Mouse (Mus musculus): Measurements from ENCODE around the gene 1700029H14Rik. TPM values are rescaled to one million over a fixed set of nuclear protein-coding genes. Genes with fewer than 3 reads are reported as not detected.
A peak's percentile ranks its signal among the peaks of the same experiment; 100 is the strongest.

Gene 1700029H14Rik
- not detected in 2 replicates for polyA plus RNA-seq (2015; fragmentation: Nextera tagmentation; extraction: Ambion mirVana)

GRCm38 (mm10) chr8:13562118-13562517, at the start of gene 1700029H14Rik:
1700029H14Rik (minus strand) TSS chr8:13562461.
- ATAC-seq (ENCODE audit: low FRiP score, low TSS enrichment) = peak; percentile 69
- H3K27me3 ChIP-seq (ENCODE audit: insufficient read depth, low read length) = no peaks in the 10 kb centered on the region

GRCm38 (mm10) chr8:13611702-13612101, 49.4 kb upstream of the 1700029H14Rik start:
- 89% methylated on average over 12 of the region's 12 CpGs for WGBS
- Histone ChIP-seq H3K4me3 (ENCODE audit: low read length) (no peak overlapping the region), H3K4me2 (replicated peaks; ENCODE audit: low read depth, low read length) (no peak overlapping the region), H3K4me1 (ENCODE audit: insufficient read depth, low read length) (peaks cover 3% of the 10 kb centered on the region; the same call in 1 of the 2 replicates), H3K27me3 (ENCODE audit: insufficient read depth, low read length) (no peaks in the 10 kb centered on the region), H3K27ac (ENCODE audit: low read length) (no peak overlapping the region), H3K9ac (replicated peaks; ENCODE audit: low read length) (no peak overlapping the region), H3K36me3 (ENCODE audit: insufficient read depth, low read length) (peaks cover 8% of the 10 kb centered on the region; the same call in 1 of the 2 replicates), H3K9me3 (ENCODE audit: low read length) (no peaks in the 10 kb centered on the region)
- no peak for ATAC-seq (ENCODE audit: low FRiP score, low TSS enrichment)

More at GRCm38 (mm10) chr8:13562118-13562517, at the start of gene 1700029H14Rik:
- no peak within 1 kb of the TSS for H3K4me2 ChIP-seq (replicated peaks; ENCODE audit: low read depth, low read length)
- no peak within 1 kb of the TSS for H3K4me3 ChIP-seq (ENCODE audit: low read length)
- WGBS = 22% methylated on average over 13 of the region's 13 CpGs
- no peak within 1 kb of the TSS for H3K27ac ChIP-seq (ENCODE audit: low read length)
- peaks cover 3% of the 10 kb centered on the region; the same call in 1 of the 2 replicates for H3K4me1 ChIP-seq (ENCODE audit: insufficient read depth, low read length)
- H3K9me3 ChIP-seq (ENCODE audit: low read length) = no peaks in the 10 kb centered on the region
- H3K9ac ChIP-seq (replicated peaks; ENCODE audit: low read length) = no peak within 1 kb of the TSS
- H3K36me3 ChIP-seq (ENCODE audit: insufficient read depth, low read length) = no peaks in the 10 kb centered on the region

GRCm38 (mm10) chr8:13609971-13610370, 47.7 kb upstream of the 1700029H14Rik start:
- peaks cover 3% of the 10 kb centered on the region; the same call in 1 of the 2 replicates for H3K4me1 ChIP-seq (ENCODE audit: insufficient read depth, low read length)
- H3K4me2 ChIP-seq (replicated peaks; ENCODE audit: low read depth, low read length) = no peak overlapping the region
- peaks cover 8% of the 10 kb centered on the region; the same call in 1 of the 2 replicates for H3K36me3 ChIP-seq (ENCODE audit: insufficient read depth, low read length)
- ATAC-seq (ENCODE audit: low FRiP score, low TSS enrichment) = no peak
- 72% methylated on average over 5 of the region's 5 CpGs for WGBS
- no peak overlapping the region for H3K27ac ChIP-seq (ENCODE audit: low read length)
- no peak overlapping the region for H3K9ac ChIP-seq (replicated peaks; ENCODE audit: low read length)
- no peak overlapping the region for H3K4me3 ChIP-seq (ENCODE audit: low read length)
- no peaks in the 10 kb centered on the region for H3K9me3 ChIP-seq (ENCODE audit: low read length)
- no peaks in the 10 kb centered on the region for H3K27me3 ChIP-seq (ENCODE audit: insufficient read depth, low read length)

- no peaks in the 10 kb centered on the region for H3K4me1 ChIP-seq (ENCODE audit: insufficient read depth, low read length)
- no peak overlapping the region for H3K4me3 ChIP-seq (ENCODE audit: low read length)
- no peak overlapping the region for H3K4me2 ChIP-seq (replicated peaks; ENCODE audit: low read depth, low read length)
- H3K9ac ChIP-seq (replicated peaks; ENCODE audit: low read length) = no peak overlapping the region
- peaks cover 8% of the 10 kb centered on the region; the same call in 1 of the 2 replicates for H3K36me3 ChIP-seq (ENCODE audit: insufficient read depth, low read length)
- H3K27me3 ChIP-seq (ENCODE audit: insufficient read depth, low read length) = no peaks in the 10 kb centered on the region
- no peaks in the 10 kb centered on the region for H3K9me3 ChIP-seq (ENCODE audit: low read length)
- H3K27ac ChIP-seq (ENCODE audit: low read length) = no peak overlapping the region
- 89% methylated on average over 6 of the region's 6 CpGs for WGBS
- ATAC-seq (ENCODE audit: low FRiP score, low TSS enrichment) = no peak
Observed at GRCm38 (mm10) chr8:13608946-13609345, 46.7 kb upstream of the 1700029H14Rik start.

- H3K4me3 ChIP-seq (ENCODE audit: low read length) = no peak overlapping the region
- no peak overlapping the region for H3K27ac ChIP-seq (ENCODE audit: low read length)
- H3K4me1 ChIP-seq (ENCODE audit: insufficient read depth, low read length) = no peaks in the 10 kb centered on the region
- no peaks in the 10 kb centered on the region for H3K9me3 ChIP-seq (ENCODE audit: low read length)
- no peak for ATAC-seq (ENCODE audit: low FRiP score, low TSS enrichment)
- WGBS = 77% methylated on average over 7 of the region's 7 CpGs
- H3K36me3 ChIP-seq (ENCODE audit: insufficient read depth, low read length) = peaks cover 4% of the 10 kb centered on the region; the same call in 1 of the 2 replicates
- H3K9ac ChIP-seq (replicated peaks; ENCODE audit: low read length) = no peak overlapping the region
- H3K4me2 ChIP-seq (replicated peaks; ENCODE audit: low read depth, low read length) = no peak overlapping the region
- H3K27me3 ChIP-seq (ENCODE audit: insufficient read depth, low read length) = no peaks in the 10 kb centered on the region
Observed at GRCm38 (mm10) chr8:13605920-13606480, 43.7 kb upstream of the 1700029H14Rik start.

GRCm38 (mm10) chr8:13602621-13603020, 40.4 kb upstream of the 1700029H14Rik start:
- Histone ChIP-seq H3K27ac (ENCODE audit: low read length) (no peak overlapping the region), H3K9ac (replicated peaks; ENCODE audit: low read length) (no peak overlapping the region), H3K4me1 (ENCODE audit: insufficient read depth, low read length) (peaks cover 8% of the 10 kb centered on the region; the same call in 1 of the 2 replicates), H3K36me3 (ENCODE audit: insufficient read depth, low read length) (peaks cover 7% of the 10 kb centered on the region; the same call in 1 of the 2 replicates), H3K9me3 (ENCODE audit: low read length) (no peaks in the 10 kb centered on the region), H3K27me3 (ENCODE audit: insufficient read depth, low read length) (no peaks in the 10 kb centered on the region), H3K4me3 (ENCODE audit: low read length) (no peak overlapping the region), H3K4me2 (replicated peaks; ENCODE audit: low read depth, low read length) (no peak overlapping the region)
- 63% methylated on average over 8 of the region's 8 CpGs for WGBS
- ATAC-seq (ENCODE audit: low FRiP score, low TSS enrichment) = no peak

GRCm38 (mm10) chr8:13601166-13601565, 38.9 kb upstream of the 1700029H14Rik start:
- Histone ChIP-seq H3K27me3 (ENCODE audit: insufficient read depth, low read length) (no peaks in the 10 kb centered on the region), H3K4me2 (replicated peaks; ENCODE audit: low read depth, low read length) (no peak overlapping the region), H3K9me3 (ENCODE audit: low read length) (no peaks in the 10 kb centered on the region), H3K36me3 (ENCODE audit: insufficient read depth, low read length) (peaks cover 13% of the 10 kb centered on the region), H3K4me1 (ENCODE audit: insufficient read depth, low read length) (peaks cover 8% of the 10 kb centered on the region; the same call in 1 of the 2 replicates), H3K27ac (ENCODE audit: low read length) (no peak overlapping the region), H3K9ac (replicated peaks; ENCODE audit: low read length) (no peak overlapping the region), H3K4me3 (ENCODE audit: low read length) (no peak overlapping the region)
- 66% methylated on average over 11 of the region's 11 CpGs for WGBS
- no peak for ATAC-seq (ENCODE audit: low FRiP score, low TSS enrichment)

- no peaks in the 10 kb centered on the region for H3K27me3 ChIP-seq (ENCODE audit: insufficient read depth, low read length)
- H3K4me2 ChIP-seq (replicated peaks; ENCODE audit: low read depth, low read length) = no peak overlapping the region
- peaks cover 8% of the 10 kb centered on the region; the same call in 1 of the 2 replicates for H3K4me1 ChIP-seq (ENCODE audit: insufficient read depth, low read length)
- no peak overlapping the region for H3K4me3 ChIP-seq (ENCODE audit: low read length)
- peak overlapping the region; percentile 41; the same call in 1 of the 2 replicates for H3K27ac ChIP-seq (ENCODE audit: low read length)
- H3K36me3 ChIP-seq (ENCODE audit: insufficient read depth, low read length) = peaks cover 14% of the 10 kb centered on the region
- WGBS = 85% methylated on average over 10 of the region's 10 CpGs
- no peak overlapping the region for H3K9ac ChIP-seq (replicated peaks; ENCODE audit: low read length)
- no peaks in the 10 kb centered on the region for H3K9me3 ChIP-seq (ENCODE audit: low read length)
- no peak for ATAC-seq (ENCODE audit: low FRiP score, low TSS enrichment)
Observed at GRCm38 (mm10) chr8:13600716-13601115, 38.5 kb upstream of the 1700029H14Rik start.

- H3K27ac ChIP-seq (ENCODE audit: low read length) = peak overlapping the region; percentile 41; the same call in 1 of the 2 replicates
- ATAC-seq (ENCODE audit: low FRiP score, low TSS enrichment) = peak; percentile 61; the same call in 1 of the 2 replicates
Observed at GRCm38 (mm10) chr8:13600204-13600603, 37.9 kb upstream of the 1700029H14Rik start.

GRCm38 (mm10) chr8:13597777-13598176, 35.5 kb upstream of the 1700029H14Rik start:
- WGBS = 92% methylated on average over 6 of the region's 6 CpGs
- Histone ChIP-seq H3K9me3 (ENCODE audit: low read length) (no peaks in the 10 kb centered on the region), H3K27ac (ENCODE audit: low read length) (no peak overlapping the region), H3K4me2 (replicated peaks; ENCODE audit: low read depth, low read length) (no peak overlapping the region), H3K27me3 (ENCODE audit: insufficient read depth, low read length) (no peaks in the 10 kb centered on the region), H3K4me3 (ENCODE audit: low read length) (no peak overlapping the region), H3K36me3 (ENCODE audit: insufficient read depth, low read length) (peaks cover 14% of the 10 kb centered on the region), H3K9ac (replicated peaks; ENCODE audit: low read length) (no peak overlapping the region), H3K4me1 (ENCODE audit: insufficient read depth, low read length) (peaks cover 8% of the 10 kb centered on the region; the same call in 1 of the 2 replicates)
- ATAC-seq (ENCODE audit: low FRiP score, low TSS enrichment) = no peak

More at GRCm38 (mm10) chr8:13600204-13600603, 37.9 kb upstream of the 1700029H14Rik start:
- Histone ChIP-seq H3K4me3 (ENCODE audit: low read length) (no peak overlapping the region), H3K4me1 (ENCODE audit: insufficient read depth, low read length) (peaks cover 8% of the 10 kb centered on the region; the same call in 1 of the 2 replicates), H3K36me3 (ENCODE audit: insufficient read depth, low read length) (peaks cover 17% of the 10 kb centered on the region), H3K4me2 (replicated peaks; ENCODE audit: low read depth, low read length) (no peak overlapping the region), H3K9ac (replicated peaks; ENCODE audit: low read length) (no peak overlapping the region), H3K27me3 (ENCODE audit: insufficient read depth, low read length) (no peaks in the 10 kb centered on the region), H3K9me3 (ENCODE audit: low read length) (no peaks in the 10 kb centered on the region)
- 27% methylated on average over 7 of the region's 7 CpGs for WGBS

All from kidney, embryonic 16.5 days (tissue).